Mouse (Mus musculus): ENCODE results near the gene Med27.

DNA sequence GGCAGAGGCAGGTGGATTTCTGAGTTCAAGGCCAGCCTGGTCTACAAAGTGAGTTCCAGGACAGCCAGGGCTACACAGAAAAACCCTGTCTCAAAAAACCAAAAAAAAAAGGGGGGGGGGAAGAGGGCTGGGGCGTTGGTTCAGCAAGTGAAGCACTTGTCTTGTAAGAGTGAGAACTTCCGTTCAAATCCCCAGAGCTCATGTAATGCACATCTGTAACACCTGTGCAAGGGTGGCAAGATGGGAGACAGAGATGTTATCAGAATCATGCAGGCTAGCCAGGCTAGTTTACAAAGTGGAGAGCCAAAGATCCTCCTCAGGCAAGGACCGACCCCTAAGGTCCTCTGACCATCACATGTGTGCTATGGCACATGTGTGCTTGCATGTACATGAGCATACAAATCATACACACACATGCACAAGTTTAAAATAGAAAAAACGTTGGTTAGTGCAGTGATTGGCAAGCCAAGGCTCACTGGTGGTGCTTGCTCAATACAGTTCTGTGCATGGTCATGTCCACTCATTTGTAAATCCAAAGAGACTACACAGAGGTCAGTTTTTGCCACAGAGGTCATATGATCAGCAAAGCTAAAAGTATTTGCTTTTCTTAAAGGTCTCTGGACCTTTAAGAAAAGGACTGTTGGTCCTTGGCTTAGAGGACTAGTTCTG lies 91.4 kb downstream of the Med27 start:
- TF ChIP-seq CTCF (IDR thresholded peaks at IDR 0.05; ENCODE audit: control insufficient read depth, insufficient read depth, low read length) (no peak), POLR2A (IDR thresholded peaks at IDR 0.05; ENCODE audit: borderline replicate concordance, control insufficient read depth, low read depth, low read length) (no peak)
